Mouse (Mus musculus) spleen, adult 2 months (tissue): Measurements from ENCODE around the gene Ano8. TPM values are rescaled to one million over a fixed set of nuclear protein-coding genes. Genes with fewer than 3 reads are reported as not detected.
"Not testable (repeated sequence)": the region's sequence is repeated elsewhere in the genome, so short reads cannot be mapped to it uniquely, and the experiment has no call there.

ENCODE experiments used
- DNase-seq, 2 experiments: peaks; one replicate each; pipeline versions ENCODE4 v3.0.0 to v3.0.0-alpha.2; 2012 to 2021; ENCODE audit warnings: low spot score in 2 of 2, low read depth in 1 of 2
- H3K27ac ChIP-seq: fragments of 200-500 bp; 2 replicates; pipeline ENCODE4 v1.5.1; 2012; ENCODE audit warnings: low read length, inconsistent platforms; ENCODE audit not compliant: insufficient read depth
- H3K27me3 ChIP-seq: fragments of 200-500 bp; 2 replicates; pipeline ENCODE4 v1.6.1; 2012; ENCODE audit warnings: mild to moderate bottlenecking, moderate library complexity, low read length, inconsistent platforms; ENCODE audit not compliant: control insufficient read depth, insufficient read depth
- H3K36me3 ChIP-seq: fragments of 200-500 bp; 2 replicates; pipeline ENCODE4 v1.6.1; 2012; ENCODE audit warnings: mild to moderate bottlenecking, low read length, inconsistent platforms; ENCODE audit not compliant: control insufficient read depth, insufficient read depth
- H3K4me1 ChIP-seq: fragments of 200-500 bp; 2 replicates; pipeline ENCODE4 v1.6.1; 2011; ENCODE audit warnings: inconsistent platforms; ENCODE audit not compliant: control insufficient read depth, insufficient read depth, insufficient read length
- H3K4me3 ChIP-seq: fragments of 200-500 bp; 2 replicates; pipeline ENCODE4 v1.5.1; 2011; ENCODE audit warnings: mild to moderate bottlenecking, inconsistent platforms; ENCODE audit not compliant: insufficient read depth, insufficient read length; ENCODE audit errors: extremely low read depth
- CTCF ChIP-seq: fragments of 200-500 bp; IDR thresholded peaks from 2 replicates; pipeline ENCODE4 v1.5.1; 2011; ENCODE audit warnings: mild to moderate bottlenecking, inconsistent platforms; ENCODE audit not compliant: insufficient read depth, insufficient read length, insufficient replicate concordance; ENCODE audit errors: extremely low read depth
- POLR2A ChIP-seq: fragments of 200-500 bp; IDR thresholded peaks from 2 replicates; pipeline ENCODE4 v1.6.1; 2011; ENCODE audit warnings: low read depth, low read length, inconsistent platforms
- WGBS: fragments of 180-500 bp; shearing (Covaris S2); methylation state at CpG from one replicate; pipeline ENCODE4 v1.1.7; 2018; 5-methylcytosine and 5-hydroxymethylcytosine counted together
- polyA plus RNA-seq: library from polyadenylated mRNA; depleted of rRNA; stranded (reverse); fragments of >200 nt; gene quantifications from 2 replicates; pipeline ENCODE4 v1.2.3, GENCODE M21; 2012; rRNA removed

The Ano8 gene
- 15.1 and 20.2 TPM in 2 replicates for polyA plus RNA-seq

DNA sequence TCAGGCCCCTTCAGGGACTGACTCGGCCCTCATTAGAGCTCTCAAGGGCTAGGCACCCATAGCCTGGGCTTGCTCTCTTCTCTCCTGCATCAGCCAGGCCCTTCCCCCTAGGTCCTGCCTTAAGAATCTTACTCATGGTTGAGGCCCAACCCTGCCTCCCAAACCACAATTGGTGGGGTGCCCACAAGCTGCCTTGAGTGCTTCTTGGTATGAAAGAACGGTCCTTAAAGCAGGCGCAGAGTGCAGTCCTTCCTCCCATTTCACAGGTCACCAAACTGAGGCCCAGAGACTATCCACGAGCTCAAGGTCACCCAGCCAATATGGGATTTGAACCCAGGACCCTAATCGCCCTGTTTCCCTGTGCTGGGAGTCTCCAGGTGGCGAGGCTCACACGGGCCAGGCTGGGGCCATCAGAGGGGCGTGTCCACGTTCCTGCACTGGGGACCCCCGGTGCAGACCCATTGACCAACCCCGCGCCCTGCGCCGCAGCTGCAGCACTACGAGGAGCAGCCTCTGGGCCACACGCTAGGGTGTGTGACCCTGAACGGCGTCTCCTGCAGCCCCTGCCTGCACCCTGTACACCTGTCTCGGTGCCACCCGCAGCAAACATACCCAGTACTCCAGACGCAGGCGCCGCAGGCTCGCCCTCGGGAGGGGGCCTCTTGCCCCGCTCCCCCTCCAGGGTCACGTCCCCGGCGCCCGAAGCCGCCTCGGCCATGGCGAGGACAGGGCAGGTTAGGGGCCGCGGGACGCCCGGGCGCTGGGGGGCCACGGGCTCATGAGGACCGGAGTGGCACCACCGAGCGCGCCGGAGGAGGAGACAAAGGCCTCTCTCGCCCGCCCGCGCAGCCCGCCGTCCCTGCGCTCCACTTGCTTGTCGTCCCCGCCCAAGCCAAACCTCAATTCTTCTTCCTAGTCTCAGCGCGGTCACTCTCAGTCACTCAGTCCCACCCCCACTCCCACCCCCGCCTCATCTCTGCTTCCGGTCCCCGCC, at the start of gene Ano8:
TSS of gene Ano8 (minus strand) at position 822 of the 994 bp plus-strand sequence.
- peaks cover 2% of the 10 kb centered on the region; the same call in 1 of the 2 replicates for H3K36me3 ChIP-seq
- TF ChIP-seq POLR2A (no peak), CTCF (no peak)
- peak within 1 kb of the TSS; percentile 65 for H3K4me3 ChIP-seq
- H3K27ac ChIP-seq: peak within 1 kb of the TSS; percentile 65
- peaks cover 20% of the 10 kb centered on the region for H3K4me1 ChIP-seq
- WGBS: 5% methylated on average over 57 of the region's 58 CpGs
- peak; percentile 59 to 83 for DNase-seq
- no peaks in the 10 kb centered on the region for H3K27me3 ChIP-seq

GRCm38 (mm10) chr8:71534263-71534810, 48.6 kb upstream of the Ano8 start:
- WGBS: 74% methylated on average over 3 of the region's 3 CpGs
- no peak for TF ChIP-seq CTCF
- no peak for TF ChIP-seq POLR2A
- H3K36me3 ChIP-seq: no peaks in the 10 kb centered on the region
- H3K4me3 ChIP-seq: no peak overlapping the region
- no peak for DNase-seq
- peaks cover 12% of the 10 kb centered on the region; the same call in 1 of the 2 replicates for H3K4me1 ChIP-seq
- no peak overlapping the region for H3K27ac ChIP-seq
- no peaks in the 10 kb centered on the region for H3K27me3 ChIP-seq

DNA sequence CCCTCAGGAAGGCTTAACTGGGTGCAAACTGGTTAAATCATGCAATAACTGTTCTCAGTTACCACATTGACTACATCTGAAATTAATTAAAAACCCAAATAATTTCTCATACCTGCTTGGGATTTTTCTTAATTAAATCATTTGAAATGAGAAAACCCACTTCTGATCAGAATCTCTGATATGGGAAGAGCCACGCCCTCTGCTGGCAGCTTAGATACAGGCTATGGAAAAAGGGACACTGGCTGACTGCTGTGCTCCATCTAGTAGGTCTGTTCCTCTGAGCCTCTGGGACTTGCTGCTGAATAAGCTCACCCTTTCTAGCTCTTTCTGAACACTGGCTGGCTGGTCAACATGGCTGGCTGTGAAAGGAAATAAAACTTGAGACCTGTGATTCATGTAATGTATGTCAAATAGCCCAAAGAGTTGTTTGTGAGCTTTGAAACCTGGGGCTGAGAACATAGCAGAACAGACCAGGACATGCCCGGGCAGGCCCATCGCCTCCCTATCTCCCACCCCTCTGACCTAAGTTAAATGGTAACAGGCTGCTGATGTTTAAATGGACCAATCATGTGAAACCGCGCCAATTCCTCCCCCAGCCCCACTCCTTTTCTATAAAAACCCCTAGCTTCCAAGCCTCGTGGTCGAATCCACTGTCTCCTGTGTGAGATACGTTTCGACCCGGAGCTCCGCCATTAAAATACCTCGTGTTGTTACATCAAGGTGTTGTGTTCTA, 45.1 kb upstream of the Ano8 start:
- not testable (repeated sequence) for H3K27ac ChIP-seq, H3K4me3 ChIP-seq, H3K27me3 ChIP-seq, H3K36me3 ChIP-seq, DNase-seq, H3K4me1 ChIP-seq
- 81% methylated on average over 8 of the region's 12 CpGs for WGBS

DNA sequence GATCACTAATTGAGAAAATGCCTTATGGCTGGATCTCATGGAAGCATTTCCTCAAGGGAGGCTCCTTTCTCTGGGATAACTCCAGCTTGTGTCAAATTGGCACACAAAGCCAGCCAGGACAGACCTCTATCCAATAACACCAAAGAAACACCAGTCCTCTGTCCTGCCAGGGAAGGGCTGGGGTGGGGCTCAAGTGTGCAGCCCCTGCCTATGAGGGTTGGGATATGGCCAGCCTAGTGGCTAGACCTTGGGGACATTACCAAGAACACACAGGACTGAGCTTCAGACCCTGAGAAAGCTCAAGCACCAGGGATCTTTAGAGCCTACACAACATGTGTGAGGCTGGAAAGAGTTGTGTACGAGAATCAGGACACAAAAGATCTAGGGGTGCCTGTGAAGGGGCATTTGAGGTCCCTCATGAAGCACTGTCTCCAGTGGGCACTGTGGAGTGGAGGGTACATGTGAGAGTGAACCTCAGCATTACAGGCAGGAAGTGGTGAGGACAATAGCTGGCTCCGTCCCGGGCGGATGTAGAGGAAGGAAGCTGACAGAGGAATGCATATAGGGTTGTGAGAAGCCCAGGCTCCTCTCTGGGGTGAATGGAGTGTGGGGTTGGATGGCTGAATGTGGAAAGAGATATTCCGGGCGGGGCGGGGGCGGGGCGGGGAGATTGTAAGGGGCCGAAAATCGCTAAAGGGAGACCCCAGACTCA, 42.8 kb upstream of the Ano8 start:
- Histone ChIP-seq H3K4me1 (peaks cover 5% of the 10 kb centered on the region; the same call in 1 of the 2 replicates), H3K4me3 (no peak overlapping the region), H3K36me3 (no peaks in the 10 kb centered on the region), H3K27ac (peak overlapping the region; percentile 12), H3K27me3 (no peaks in the 10 kb centered on the region)
- WGBS: 8% methylated on average over 11 of the region's 11 CpGs
- no peak for DNase-seq
- no peak for TF ChIP-seq POLR2A
- no peak for TF ChIP-seq CTCF

DNA sequence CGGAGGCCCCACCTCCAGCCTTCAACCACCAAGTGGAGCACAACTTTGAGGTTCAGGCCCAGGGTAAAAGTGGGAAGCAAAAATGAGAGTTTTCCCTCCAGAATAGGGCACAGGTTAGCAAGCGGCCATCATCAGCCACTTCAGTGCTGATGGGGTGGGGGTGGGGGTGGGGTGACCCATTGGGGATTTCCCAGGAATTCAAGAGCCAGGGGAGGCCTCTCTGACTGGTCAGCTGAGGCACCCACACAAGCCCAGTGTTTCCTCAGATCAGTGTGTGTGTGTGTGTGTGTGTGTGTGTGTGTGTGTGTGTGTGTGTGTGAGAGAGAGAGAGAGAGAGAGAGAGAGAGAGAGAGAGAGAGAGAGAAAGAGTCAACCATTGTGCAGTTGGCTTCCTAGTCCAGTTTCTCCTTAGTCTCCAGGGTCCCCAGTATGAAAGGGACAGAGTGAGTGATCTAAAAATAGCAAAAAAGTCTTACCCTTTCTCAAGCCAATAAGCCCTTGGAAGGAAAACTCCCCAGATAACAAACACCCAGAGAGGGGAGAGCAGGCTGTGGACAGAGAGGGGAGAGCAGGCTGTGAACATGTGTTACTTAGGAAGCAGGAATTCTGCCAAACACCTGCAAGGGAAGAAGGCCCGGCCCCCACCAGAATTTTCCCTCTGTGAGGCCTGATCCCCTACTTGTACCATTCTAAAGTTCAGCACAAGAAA, 41.6 kb upstream of the Ano8 start:
- H3K27me3 ChIP-seq: no peaks in the 10 kb centered on the region
- TF ChIP-seq POLR2A (no peak), CTCF (no peak)
- DNase-seq: no peak
- 70% methylated on average over 3 of the region's 3 CpGs for WGBS
- H3K27ac ChIP-seq: no peak overlapping the region; the same call in 1 of the 2 replicates
- no peak overlapping the region for H3K4me3 ChIP-seq
- H3K36me3 ChIP-seq: no peaks in the 10 kb centered on the region
- H3K4me1 ChIP-seq: peaks cover 5% of the 10 kb centered on the region; the same call in 1 of the 2 replicates

GRCm38 (mm10) chr8:71526272-71526671, 40.5 kb upstream of the Ano8 start:
- H3K4me1 ChIP-seq: peaks cover 5% of the 10 kb centered on the region; the same call in 1 of the 2 replicates
- no peaks in the 10 kb centered on the region for H3K36me3 ChIP-seq
- H3K27me3 ChIP-seq: no peaks in the 10 kb centered on the region
- no peak overlapping the region for H3K27ac ChIP-seq
- no peak overlapping the region for H3K4me3 ChIP-seq
- no peak for TF ChIP-seq CTCF
- no peak for TF ChIP-seq POLR2A
- DNase-seq: no peak
- 53% methylated on average over 6 of the region's 6 CpGs for WGBS
